Mouse (Mus musculus) hindbrain, postnatal 0 days (tissue): ENCODE results near the gene Rwdd1. TPM values are rescaled to one million over a fixed set of nuclear protein-coding genes. Genes with fewer than 3 reads are reported as not detected.

Source experiments
- ATAC-seq: fragments of 200-750 bp; cut with Nextera tagmentation; 2 replicates; pipeline ENCODE4 v1.8.0; 2017; ENCODE audit warnings: mild to moderate bottlenecking, moderate TSS enrichment, moderate library complexity
- DNase-seq: peaks from one replicate; pipeline ENCODE4 v3.0.0-alpha.2; 2015; ENCODE audit warnings: low spot score
- H3K27ac ChIP-seq: fragments of 300-500 bp; sonication (generic); 2 replicates; pipeline ENCODE4 v1.5.1; 2014; ENCODE audit warnings: mild to moderate bottlenecking
- H3K27me3 ChIP-seq: fragments of 300-500 bp; sonication (generic); 2 replicates; pipeline ENCODE4 v1.6.1; 2014; ENCODE audit warnings: low read length, mixed read lengths; ENCODE audit not compliant: insufficient read depth
- H3K36me3 ChIP-seq: fragments of 300-500 bp; sonication (generic); 2 replicates; pipeline ENCODE4 v1.6.1; 2014; ENCODE audit warnings: low read length, mixed read lengths; ENCODE audit not compliant: insufficient read depth
- H3K4me1 ChIP-seq: fragments of 300-500 bp; sonication (generic); 2 replicates; pipeline ENCODE4 v1.6.1; 2014; ENCODE audit warnings: antibody characterized with exemption, low read length, mixed read lengths; ENCODE audit not compliant: insufficient read depth
- H3K4me2 ChIP-seq: fragments of 300-500 bp; sonication (generic); 2 replicates; pipeline ENCODE4 v1.6.1; 2014; ENCODE audit warnings: low read depth, mild to moderate bottlenecking, low read length, moderate library complexity, mixed read lengths
- H3K4me3 ChIP-seq: fragments of 300-500 bp; sonication (generic); 2 replicates; pipeline ENCODE4 v1.5.1; 2014; ENCODE audit warnings: low read length
- H3K9ac ChIP-seq: fragments of 300-500 bp; sonication (generic); replicated peaks from 2 replicates; pipeline ENCODE4 v1.6.1; 2014; ENCODE audit warnings: mild to moderate bottlenecking, low read length, moderate library complexity, mixed read lengths
- H3K9me3 ChIP-seq: fragments of 300-500 bp; sonication (generic); 2 replicates; pipeline ENCODE4 v1.6.1; 2016; ENCODE audit warnings: low read length, mixed read lengths
- CTCF ChIP-seq: IDR thresholded peaks from 2 replicates; pipeline ENCODE4 v1.5.1; 2016; ENCODE audit warnings: antibody characterized with exemption, control low read depth, low read depth
- WGBS: fragments of 180-500 bp; shearing (Covaris S2); extraction: QIAGEN DNeasy Blood & Tissue Kit; methylation state at CpG from one replicate; pipeline ENCODE4 v1.1.7; 2014; 5-methylcytosine and 5-hydroxymethylcytosine counted together
- polyA plus RNA-seq: library from polyadenylated mRNA; unstranded; fragments of >200 nt; fragmentation: Nextera tagmentation; extraction: Ambion mirVana; gene quantifications from 2 replicates; pipeline ENCODE4 v1.2.1, GENCODE M21; 2015
- total RNA-seq: library from RNA; depleted of rRNA; stranded (reverse); fragments of >200 nt; gene quantifications from 2 replicates; pipeline ENCODE4 v1.2.3, GENCODE M21; 2014; rRNA removed

Gene Rwdd1
- total RNA-seq (110 TPM in 2 replicates), polyA plus RNA-seq (169 and 177 TPM in 2 replicates)

GRCm38 (mm10) chr10:34019302-34020075 is at the start of gene Rwdd1:
TSS of gene Rwdd1 (minus strand) at chr10:34019624.
- Histone ChIP-seq H3K4me2 (peak within 1 kb of the TSS; percentile 79), H3K4me3 (peak within 1 kb of the TSS; percentile 76), H3K4me1 (peaks cover 10% of the 10 kb centered on the region; the same call in 1 of the 2 replicates), H3K27ac (peak within 1 kb of the TSS; percentile 87), H3K9ac (peak within 1 kb of the TSS; percentile 77), H3K27me3 (no peaks in the 10 kb centered on the region), H3K9me3 (no peaks in the 10 kb centered on the region), H3K36me3 (no peaks in the 10 kb centered on the region)
- DNase-seq (peak; percentile 98), ATAC-seq (peak; percentile 100)
- WGBS, result under 1% methylated on average over 82 of the region's 82 CpGs
- peak; percentile 46 for TF ChIP-seq CTCF

DNA sequence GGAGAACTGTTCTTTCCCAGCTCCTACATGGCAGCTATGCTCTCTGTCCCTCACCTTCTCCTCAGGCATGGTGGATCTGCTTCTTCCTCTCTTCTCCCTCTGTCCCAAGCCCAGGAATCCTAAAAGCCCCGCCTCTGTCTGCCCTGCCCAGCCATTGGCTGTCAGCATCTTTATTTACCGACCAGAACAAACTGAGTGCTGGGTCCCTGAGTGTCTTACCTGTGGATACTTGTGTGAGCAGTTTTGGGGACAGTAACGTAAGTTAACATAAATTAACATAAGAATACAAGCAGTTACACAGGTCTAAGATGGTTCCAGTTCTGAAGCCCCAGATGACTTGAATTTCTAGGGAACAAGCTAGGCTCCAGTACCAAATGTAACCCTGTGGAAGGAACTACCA is 47.2 kb upstream of the Rwdd1 start:
- H3K36me3 ChIP-seq, result no peaks in the 10 kb centered on the region
- DNase-seq (no peak), ATAC-seq (no peak)
- H3K27ac ChIP-seq, result no peak overlapping the region
- H3K27me3 ChIP-seq, result no peaks in the 10 kb centered on the region
- no peak overlapping the region for H3K4me2 ChIP-seq
- no peak overlapping the region for H3K9ac ChIP-seq
- no peaks in the 10 kb centered on the region for H3K4me1 ChIP-seq
- 55% methylated on average over 3 of the region's 3 CpGs for WGBS
- H3K9me3 ChIP-seq, result no peaks in the 10 kb centered on the region
- H3K4me3 ChIP-seq, result no peak overlapping the region
- TF ChIP-seq CTCF, result no peak

DNA sequence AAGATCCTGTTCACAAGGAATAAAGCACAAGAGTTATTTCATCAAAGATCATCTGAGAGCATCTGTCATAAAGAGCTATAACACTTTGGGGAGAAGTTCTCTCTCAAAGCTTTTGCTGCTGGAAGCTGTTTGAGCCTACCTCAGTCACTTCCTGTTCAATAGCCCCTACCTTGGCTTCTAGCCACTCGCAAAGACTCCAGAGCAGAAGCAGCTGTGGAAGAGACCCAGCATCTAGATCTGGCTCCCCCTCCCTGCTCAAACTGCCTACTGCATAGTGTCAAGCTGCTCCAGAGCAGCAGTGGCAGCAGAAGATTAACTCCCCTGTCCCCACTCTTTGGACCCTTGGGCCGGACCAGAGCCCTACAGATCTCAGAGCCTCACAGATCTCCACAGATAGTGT is 34.6 kb upstream of the Rwdd1 start:
- no peak overlapping the region for H3K4me3 ChIP-seq
- DNase-seq (no peak), ATAC-seq (no peak)
- no peak overlapping the region for H3K27ac ChIP-seq
- no peaks in the 10 kb centered on the region for H3K4me1 ChIP-seq
- 96% methylated on average over 2 of the region's 2 CpGs for WGBS
- no peak for TF ChIP-seq CTCF
- H3K4me2 ChIP-seq, result no peak overlapping the region
- no peaks in the 10 kb centered on the region for H3K36me3 ChIP-seq
- no peaks in the 10 kb centered on the region for H3K9me3 ChIP-seq
- H3K27me3 ChIP-seq, result no peaks in the 10 kb centered on the region
- H3K9ac ChIP-seq, result no peak overlapping the region

- Histone ChIP-seq H3K27ac (no peak within 1 kb of the TSS), H3K9ac (no peak within 1 kb of the TSS), H3K4me1 (no peaks in the 10 kb centered on the region), H3K9me3 (no peaks in the 10 kb centered on the region), H3K4me3 (no peak within 1 kb of the TSS), H3K4me2 (no peak within 1 kb of the TSS), H3K36me3 (no peaks in the 10 kb centered on the region), H3K27me3 (no peaks in the 10 kb centered on the region)
- ATAC-seq, result no peak
- no peak for TF ChIP-seq CTCF
- no peak for DNase-seq
- WGBS, result 85% methylated on average over 5 of the region's 5 CpGs
Measured at GRCm38 (mm10) chr10:34044210-34044609, 24.8 kb upstream of the Rwdd1 start, which contains the start of gene Calhm4. TSS of gene Calhm4 (minus strand) at chr10:34044310.

DNA sequence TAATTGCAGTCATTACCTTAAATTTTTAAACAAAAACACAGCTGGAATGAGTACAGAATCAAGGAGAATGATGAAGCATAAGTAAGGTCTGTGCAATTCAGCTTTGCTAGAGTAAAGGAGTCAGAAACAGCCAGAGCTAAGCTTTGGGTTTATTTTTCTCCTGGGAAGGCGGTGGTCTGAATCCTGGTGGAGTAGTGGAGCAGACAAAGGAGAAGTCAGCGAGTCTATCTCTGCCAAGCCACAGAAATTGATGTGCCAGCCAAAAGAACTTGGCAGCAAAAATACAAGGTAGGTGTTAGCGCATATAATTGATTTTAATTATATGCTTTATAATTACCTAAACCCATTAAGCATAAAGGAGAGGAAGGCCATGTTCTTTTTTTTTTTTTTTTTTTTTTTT is 18.0 kb upstream of the Rwdd1 start, which contains the start of gene Trappc3l:
Gene Trappc3l (plus strand): TSS at position 197 of the 400 bp plus-strand sequence.
- Histone ChIP-seq H3K4me2 (no peak within 1 kb of the TSS), H3K9me3 (no peaks in the 10 kb centered on the region), H3K36me3 (no peaks in the 10 kb centered on the region), H3K27ac (no peak within 1 kb of the TSS), H3K4me3 (no peak within 1 kb of the TSS), H3K4me1 (no peaks in the 10 kb centered on the region), H3K9ac (no peak within 1 kb of the TSS), H3K27me3 (no peaks in the 10 kb centered on the region)
- WGBS, result 59% methylated on average over 3 of the region's 3 CpGs
- TF ChIP-seq CTCF, result no peak
- DNase-seq, result no peak
- ATAC-seq, result no peak

DNA sequence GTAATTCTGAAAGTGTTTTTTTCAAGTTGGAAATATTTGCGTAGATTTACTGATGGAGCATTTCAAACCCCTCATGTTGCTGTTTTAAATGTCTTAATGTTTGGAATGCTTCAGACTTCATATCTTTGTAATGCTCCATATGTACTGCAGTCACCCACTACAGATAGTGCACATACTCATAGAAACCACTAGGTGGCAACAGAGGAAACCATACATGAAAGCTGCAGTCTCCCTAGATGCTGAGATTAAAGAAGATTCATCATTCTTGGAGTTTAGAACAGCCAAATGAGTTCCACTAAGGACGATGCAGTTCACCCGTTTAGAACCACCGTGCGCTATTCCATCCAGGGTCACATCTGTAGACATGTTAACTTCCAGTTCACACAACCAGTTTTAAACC is 17.2 kb upstream of the Rwdd1 start:
- Histone ChIP-seq H3K4me2 (no peak overlapping the region), H3K9me3 (no peaks in the 10 kb centered on the region), H3K4me3 (no peak overlapping the region), H3K9ac (no peak overlapping the region), H3K27me3 (no peaks in the 10 kb centered on the region), H3K36me3 (no peaks in the 10 kb centered on the region), H3K27ac (no peak overlapping the region), H3K4me1 (no peaks in the 10 kb centered on the region)
- DNase-seq (peak; percentile 74), ATAC-seq (peak; percentile 91)
- WGBS, result 10% methylated on average over 5 of the region's 5 CpGs
- TF ChIP-seq CTCF, result peak; percentile 90
